Mouse (Mus musculus): ENCODE measurements around the gene Idua. TPM values are rescaled to one million over a fixed set of nuclear protein-coding genes. Genes with fewer than 3 reads are reported as not detected.

Gene Idua
- total and polyA plus RNA-seq, 3 experiments, result 1.5 to 9.5 TPM; not detected in 1

GRCm38 (mm10) chr5:108700346-108700745 lies 40.2 kb downstream of the Idua start:
- no peak overlapping the region for H3K4me3 ChIP-seq (ENCODE audit: control insufficient read depth in 1 of 2, insufficient read depth in 1 of 2, low read depth in 2 of 2, low read length in 2 of 2)
- H3K27me3 ChIP-seq (ENCODE audit: control insufficient read depth in 1 of 2, insufficient read depth in 2 of 2, low read length in 2 of 2), result no peaks in the 10 kb centered on the region
- no peak overlapping the region for H3K27ac ChIP-seq (ENCODE audit: control insufficient read depth, low read depth, low read length)
- no peaks in the 10 kb centered on the region for H3K36me3 ChIP-seq (ENCODE audit: control insufficient read depth in 1 of 2, insufficient read depth in 2 of 2, low read length in 2 of 2)
- DNase-seq (ENCODE audit: low read depth, low spot score), result no peak
- no peak overlapping the region for H3K9ac ChIP-seq (ENCODE audit: control insufficient read depth, low read depth, low read length, poor library complexity, severe bottlenecking)
- peaks cover 0 to under 1% of the 10 kb centered on the region in 2 experiments; a peak in 1 of 4 replicates for H3K4me1 ChIP-seq (ENCODE audit: control insufficient read depth in 1 of 2, insufficient read depth in 2 of 2, low read length in 2 of 2)
- no peak for TF ChIP-seq CTCF (IDR thresholded peaks at IDR 0.05 in 2 of 3, conservative IDR thresholded peaks at IDR 0.05 in 1 of 3; ENCODE audit: control insufficient read depth in 1 of 3, insufficient read depth in 1 of 3, low read depth in 2 of 3, low read length in 3 of 3, poor library complexity in 1 of 3, severe bottlenecking in 1 of 3)
- no peaks in the 10 kb centered on the region for H3K9me3 ChIP-seq (replicated peaks; ENCODE audit: insufficient read depth, low read length)
- H3K79me2 ChIP-seq (ENCODE audit: control insufficient read depth, insufficient read depth, low read length, poor library complexity), result no peaks in the 10 kb centered on the region

GRCm38 (mm10) chr5:108701341-108702021 lies 41.4 kb downstream of the Idua start:
- H3K9ac ChIP-seq (ENCODE audit: control insufficient read depth, low read depth, low read length, poor library complexity, severe bottlenecking), result no peak overlapping the region
- no peak for DNase-seq (ENCODE audit: low read depth, low spot score)
- no peaks in the 10 kb centered on the region; a peak in 1 of 4 replicates for H3K36me3 ChIP-seq (ENCODE audit: control insufficient read depth in 1 of 2, insufficient read depth in 2 of 2, low read length in 2 of 2)
- no peak for TF ChIP-seq NELFE (IDR thresholded peaks at IDR 0.05; ENCODE audit: low read depth, low read length)
- no peaks in the 10 kb centered on the region for H3K27me3 ChIP-seq (ENCODE audit: control insufficient read depth in 1 of 2, insufficient read depth in 2 of 2, low read length in 2 of 2)
- no peak overlapping the region for H3K4me3 ChIP-seq (ENCODE audit: control insufficient read depth in 1 of 2, insufficient read depth in 1 of 2, low read depth in 2 of 2, low read length in 2 of 2)
- no peaks in the 10 kb centered on the region for H3K4me1 ChIP-seq (ENCODE audit: control insufficient read depth in 1 of 2, insufficient read depth in 2 of 2, low read length in 2 of 2)
- H3K27ac ChIP-seq (ENCODE audit: control insufficient read depth, low read depth, low read length), result no peak overlapping the region
- no peaks in the 10 kb centered on the region for H3K9me3 ChIP-seq (replicated peaks; ENCODE audit: insufficient read depth, low read length)
- no peaks in the 10 kb centered on the region for H3K79me2 ChIP-seq (ENCODE audit: control insufficient read depth, insufficient read depth, low read length, poor library complexity)

GRCm38 (mm10) chr5:108703754-108704626 lies 43.9 kb downstream of the Idua start:
- Histone ChIP-seq H3K4me3 (ENCODE audit: control insufficient read depth in 1 of 2, insufficient read depth in 1 of 2, low read depth in 2 of 2, low read length in 2 of 2) (no peak overlapping the region), H3K36me3 (ENCODE audit: control insufficient read depth in 1 of 2, insufficient read depth in 2 of 2, low read length in 2 of 2) (no peaks in the 10 kb centered on the region; a peak in 1 of 4 replicates), H3K9me3 (replicated peaks; ENCODE audit: insufficient read depth, low read length) (no peaks in the 10 kb centered on the region), H3K9ac (ENCODE audit: control insufficient read depth, low read depth, low read length, poor library complexity, severe bottlenecking) (no peak overlapping the region), H3K79me2 (ENCODE audit: control insufficient read depth, insufficient read depth, low read length, poor library complexity) (no peaks in the 10 kb centered on the region), H3K27me3 (ENCODE audit: control insufficient read depth in 1 of 2, insufficient read depth in 2 of 2, low read length in 2 of 2) (no peaks in the 10 kb centered on the region), H3K27ac (ENCODE audit: control insufficient read depth, low read depth, low read length) (no peak overlapping the region), H3K4me1 (ENCODE audit: control insufficient read depth in 1 of 2, insufficient read depth in 2 of 2, low read length in 2 of 2) (no peaks in the 10 kb centered on the region)
- no peak for TF ChIP-seq USF1 (IDR thresholded peaks at IDR 0.05; ENCODE audit: low read depth, low read length)
- no peak for TF ChIP-seq POLR2AphosphoS5 (IDR thresholded peaks at IDR 0.05; ENCODE audit: borderline replicate concordance, low read depth, low read length)
- TF ChIP-seq CHD1 (IDR thresholded peaks at IDR 0.05; ENCODE audit: low read depth, low read length), result no peak
- no peak for TF ChIP-seq MAFK (IDR thresholded peaks at IDR 0.05; ENCODE audit: borderline replicate concordance, low read depth, low read length)
- TF ChIP-seq EP300 (IDR thresholded peaks at IDR 0.05; ENCODE audit: low read depth in 1 of 2, low read length in 2 of 2), result no peak
- no peak for TF ChIP-seq GABPA (IDR thresholded peaks at IDR 0.05; ENCODE audit: low read depth, low read length)
- TF ChIP-seq MEF2A (IDR thresholded peaks at IDR 0.05; ENCODE audit: extremely low read depth, insufficient replicate concordance, low read depth, low read length, poor library complexity, severe bottlenecking), result no peak
- TF ChIP-seq E2F4 (IDR thresholded peaks at IDR 0.05; ENCODE audit: borderline replicate concordance, low read depth, low read length), result no peak
- no peak for TF ChIP-seq JUND (IDR thresholded peaks at IDR 0.05; ENCODE audit: low read depth, low read length)
- TF ChIP-seq ZNF384 (IDR thresholded peaks at IDR 0.05; ENCODE audit: low read depth, low read length), result no peak
- TF ChIP-seq CHD2 (IDR thresholded peaks at IDR 0.05; ENCODE audit: low read length), result no peak
- no peak for TF ChIP-seq RCOR1 (IDR thresholded peaks at IDR 0.05; ENCODE audit: low read depth, low read length)
- TF ChIP-seq MXI1 (IDR thresholded peaks at IDR 0.05; ENCODE audit: low read depth, low read length), result no peak
- TF ChIP-seq HCFC1 (IDR thresholded peaks at IDR 0.05; ENCODE audit: low read depth, low read length), result no peak
- no peak for TF ChIP-seq TBP (IDR thresholded peaks at IDR 0.05; ENCODE audit: low read depth, low read length)
- no peak for TF ChIP-seq ZMIZ1 (IDR thresholded peaks at IDR 0.05; ENCODE audit: low read depth, low read length)
- TF ChIP-seq TCF12 (IDR thresholded peaks at IDR 0.05; ENCODE audit: low read depth, low read length), result no peak
- no peak for DNase-seq (ENCODE audit: low read depth, low spot score)

All from MEL (cell line).